Mouse (Mus musculus) spleen, adult 2 months (tissue): ENCODE data around the gene Rrm1.

ENCODE experiments used
- CTCF ChIP-seq: fragments of 200-500 bp; IDR thresholded peaks from 2 replicates; pipeline ENCODE4 v1.5.1; 2011; ENCODE audit warnings: mild to moderate bottlenecking, inconsistent platforms; ENCODE audit not compliant: insufficient read depth, insufficient read length, insufficient replicate concordance; ENCODE audit errors: extremely low read depth
- POLR2A ChIP-seq: fragments of 200-500 bp; IDR thresholded peaks from 2 replicates; pipeline ENCODE4 v1.6.1; 2011; ENCODE audit warnings: low read depth, low read length, inconsistent platforms

DNA sequence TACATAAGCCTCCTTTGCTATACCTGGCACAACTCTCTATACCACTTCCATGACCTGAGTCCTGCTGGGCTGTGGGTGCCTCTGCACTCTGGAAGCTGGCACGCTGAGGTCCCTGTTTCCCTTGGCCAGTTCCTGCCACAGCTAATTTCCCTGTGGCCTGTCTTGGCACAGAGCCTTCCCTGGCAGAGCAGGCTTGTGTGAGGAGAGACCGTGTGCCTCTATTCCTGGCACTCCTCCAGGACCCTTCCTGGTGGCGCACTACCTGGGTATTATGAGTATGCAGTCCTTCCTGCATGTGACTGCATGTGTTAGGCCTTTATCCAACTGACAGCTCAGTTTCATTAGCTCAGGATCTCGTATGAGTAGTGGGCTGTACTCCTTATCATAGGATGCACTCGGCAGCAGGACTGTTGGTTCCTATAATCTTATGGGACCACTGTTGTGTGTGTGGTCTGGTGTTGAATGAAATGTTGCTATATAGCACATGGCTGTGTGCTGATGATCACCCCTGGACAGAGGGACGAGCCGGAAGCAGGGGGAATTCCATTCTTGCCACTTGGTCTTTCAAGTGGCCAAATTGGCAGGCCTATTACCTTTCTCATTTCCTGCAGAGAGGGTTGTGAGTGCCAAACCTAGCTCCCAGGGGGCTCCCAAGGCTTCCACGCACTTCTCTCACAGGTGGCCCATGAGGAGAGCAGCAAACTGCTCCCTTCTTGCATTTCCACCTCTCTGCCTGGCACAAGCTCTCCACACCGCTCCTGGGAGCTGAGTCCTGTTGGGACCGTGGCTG is 75.0 kb downstream of the Rrm1 start:
- TF ChIP-seq CTCF: no peak
- TF ChIP-seq POLR2A: no peak
